Mouse (Mus musculus) stomach, postnatal 0 days (tissue): ENCODE results near the gene Lrrc41.

Source experiments
- CTCF ChIP-seq: IDR thresholded peaks from 2 replicates; pipeline ENCODE4 v1.5.1; 2016; ENCODE audit warnings: antibody characterized with exemption, low read depth, mild to moderate bottlenecking, moderate library complexity
- EP300 ChIP-seq: optimal IDR thresholded peaks from 2 replicates; pipeline ENCODE3; 2016; ENCODE audit warnings: antibody characterized with exemption

- TF ChIP-seq CTCF (no peak), EP300 (no peak)
Observed at GRCm38 (mm10) chr4:116047681-116048080, 27.4 kb upstream of the Lrrc41 start.
